Comparison of ENCODE assay signal across 10 mouse cellular contexts in genomic region chr6:146077124-146077889, GRCm38 (mm10).
DNase-seq lines count a peak whose midpoint lies in the region; ATAC-seq and TF ChIP-seq lines count a peak whose summit lies in the region.
"Had no signal": no experiment of that assay in that cellular context is flagged by ENCODE, and none has a peak within 500 bp of the region (broad histone marks: within the 10 kb centered on the region; RNA-seq: fewer than 3 reads in every experiment).

No protein-coding gene starts in this region.

- no peak overlapping the region for H3K9ac ChIP-seq in midbrain, postnatal 0 days (replicated peaks; ENCODE audit: low read length, poor library complexity, severe bottlenecking)
- H3K9ac ChIP-seq in midbrain, embryonic 16.5 days (ENCODE audit: low read depth, low read length), result no peak overlapping the region

- no peak overlapping the region for H3K27ac ChIP-seq in midbrain, postnatal 0 days (ENCODE audit: low read depth, low read length)
- no peak overlapping the region for H3K27ac ChIP-seq in midbrain, embryonic 16.5 days (ENCODE audit: low read length)

- H3K4me2 ChIP-seq in midbrain, postnatal 0 days (ENCODE audit: low read depth, low read length, poor library complexity, severe bottlenecking), result no peak overlapping the region
- no peak overlapping the region for H3K4me2 ChIP-seq in midbrain, embryonic 16.5 days (ENCODE audit: low read length)

- peak; percentile 40 for TF ChIP-seq CTCF in midbrain, postnatal 0 days (IDR thresholded peaks at IDR 0.05)

- H3K4me1 ChIP-seq in midbrain, postnatal 0 days (ENCODE audit: insufficient read depth, low read length), result no peaks in the 10 kb centered on the region
- peaks cover 5% of the 10 kb centered on the region; the same call in 1 of the 2 replicates for H3K4me1 ChIP-seq in midbrain, embryonic 16.5 days (ENCODE audit: control insufficient read depth, insufficient read depth, low read length)

- H3K27me3 ChIP-seq in midbrain, postnatal 0 days (ENCODE audit: insufficient read depth, low read length), result no peaks in the 10 kb centered on the region
- no peaks in the 10 kb centered on the region for H3K27me3 ChIP-seq in midbrain, embryonic 16.5 days (ENCODE audit: control insufficient read depth, insufficient read depth, low read depth, low read length)

- no peak overlapping the region for H3K4me3 ChIP-seq in midbrain, postnatal 0 days (ENCODE audit: low read depth, low read length)
- no peak overlapping the region for H3K4me3 ChIP-seq in midbrain, embryonic 16.5 days (ENCODE audit: low read depth, low read length)

- peak; percentile 41 to 44 for DNase-seq in cerebellum, postnatal 10 days
- DNase-seq in cerebellum, postnatal 14 days, result no peak
- DNase-seq in midbrain, postnatal 0 days (ENCODE audit: low spot score), result no peak
- peak; percentile 16 for DNase-seq in liver
- peak; percentile 25 for DNase-seq in thymus, postnatal 25 days
- no peak for DNase-seq in ovary, postnatal 10 days (ENCODE audit: low spot score)
- DNase-seq in spleen, adult 12 weeks (ENCODE audit: low spot score), result no peak
- DNase-seq: cerebellum, adult 11-12 months; lung, adult 2 months had no signal

- 0 out of 2 replicates have a peak, but pooled peaks cover 6% of the 10 kb centered on the region for H3K9me3 ChIP-seq in midbrain, postnatal 0 days (ENCODE audit: low read length)
- 0 out of 2 replicates have a peak, but pooled peaks cover 8% of the 10 kb centered on the region for H3K9me3 ChIP-seq in midbrain, embryonic 16.5 days (replicated peaks; ENCODE audit: control insufficient read depth, low read length, poor library complexity, severe bottlenecking)

- no peak for ATAC-seq in midbrain, postnatal 0 days (ENCODE audit: low FRiP score)
- ATAC-seq in midbrain, embryonic 16.5 days, result no peak

- WGBS in midbrain, postnatal 0 days, result 87% methylated on average over 11 of the region's 11 CpGs
- WGBS in midbrain, embryonic 16.5 days, result 89% methylated on average over 11 of the region's 11 CpGs

- no peaks in the 10 kb centered on the region for H3K36me3 ChIP-seq in midbrain, postnatal 0 days (ENCODE audit: insufficient read depth, low read length)
- no peaks in the 10 kb centered on the region for H3K36me3 ChIP-seq in midbrain, embryonic 16.5 days (ENCODE audit: control insufficient read depth, insufficient read depth, low read length)

Comparison
In these comparisons a context has a peak if more than half of its experiments do, and no peak if none do; other contexts are left out.
1. DNase-seq: peak in cerebellum, postnatal 10 days (2 of 2), liver (single experiment) and thymus, postnatal 25 days (single experiment); none in cerebellum, postnatal 14 days (0 of 2), midbrain, postnatal 0 days (single experiment), ovary, postnatal 10 days (single experiment) and spleen, adult 12 weeks (single experiment).